Mouse (Mus musculus): ENCODE data around the gene Ctbs. TPM values are rescaled to one million over a fixed set of nuclear protein-coding genes. Genes with fewer than 3 reads are reported as not detected.

Ctbs gene
- total and polyA plus RNA-seq, 2 experiments from 2014 or later: 4.4 to 9.9 TPM

DNA sequence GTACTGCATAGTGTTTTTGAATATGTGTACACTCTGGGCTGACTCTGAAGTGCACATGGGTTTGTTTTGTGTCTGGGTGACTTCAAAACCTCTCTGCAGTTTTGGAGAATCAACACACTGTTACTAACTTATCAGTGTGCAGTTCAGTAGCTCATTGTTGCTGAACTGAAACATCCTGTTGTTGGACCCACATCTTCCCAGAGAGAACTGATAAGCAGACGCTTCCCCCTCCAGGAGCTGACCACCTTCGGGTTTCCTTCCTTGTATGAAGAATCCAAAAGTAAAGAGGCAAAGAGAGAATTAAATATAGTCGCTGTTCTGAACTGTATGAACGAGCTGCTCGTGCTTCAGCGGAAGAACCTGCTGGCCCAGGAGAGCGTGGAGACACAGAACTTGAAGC is 30.7 kb upstream of the Ctbs start:
- Histone ChIP-seq H3K4me3 (ENCODE audit: low read depth, low read length) (no peak overlapping the region), H3K4me2 (ENCODE audit: low read depth) (no peak overlapping the region), H3K27ac (ENCODE audit: low read depth, low read length) (no peak overlapping the region), H3K9ac (no peak overlapping the region), H3K4me1 (ENCODE audit: insufficient read depth) (no peaks in the 10 kb centered on the region), H3K9me3 (ENCODE audit: low read length) (no peaks in the 10 kb centered on the region), H3K36me3 (ENCODE audit: insufficient read depth) (peaks cover 41% of the 10 kb centered on the region), H3K27me3 (ENCODE audit: insufficient read depth, low read length) (no peaks in the 10 kb centered on the region)
- 88% methylated on average over 7 of the region's 7 CpGs for WGBS
- no peak for ATAC-seq
- TF ChIP-seq CTCF (IDR thresholded peaks at IDR 0.05; ENCODE audit: low read depth): no peak
- DNase-seq: no peak

DNA sequence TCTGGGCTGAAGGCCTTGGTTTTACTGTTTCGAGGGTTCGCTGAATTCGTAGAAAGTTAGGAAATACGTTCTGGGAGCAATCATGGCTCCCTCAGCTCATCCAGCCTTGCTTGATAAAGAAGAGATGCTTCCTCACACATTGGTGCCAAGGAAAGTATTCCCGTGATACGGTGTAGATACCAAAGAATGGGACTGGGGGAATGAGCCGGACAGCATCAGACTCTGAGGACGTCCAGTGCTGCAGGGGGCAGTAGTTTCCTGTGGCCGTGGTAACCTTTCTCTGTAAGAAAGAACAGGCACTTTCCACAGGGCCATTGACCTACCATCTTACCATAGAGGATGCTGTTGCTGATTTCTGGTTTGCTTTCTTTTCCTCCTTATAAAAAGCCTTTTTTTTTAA is 30.1 kb upstream of the Ctbs start:
- no peaks in the 10 kb centered on the region for H3K4me1 ChIP-seq (ENCODE audit: insufficient read depth)
- DNase-seq: no peak
- H3K9ac ChIP-seq: no peak overlapping the region
- H3K27ac ChIP-seq (ENCODE audit: low read depth, low read length): peak overlapping the region; percentile 9; the same call in 1 of the 2 replicates
- H3K4me2 ChIP-seq (ENCODE audit: low read depth): no peak overlapping the region
- no peak overlapping the region for H3K4me3 ChIP-seq (ENCODE audit: low read depth, low read length)
- no peak for ATAC-seq
- no peak for TF ChIP-seq CTCF (IDR thresholded peaks at IDR 0.05; ENCODE audit: low read depth)
- 82% methylated on average over 9 of the region's 9 CpGs for whole genome bisulfite sequencing
- no peaks in the 10 kb centered on the region for H3K27me3 ChIP-seq (ENCODE audit: insufficient read depth, low read length)
- H3K36me3 ChIP-seq (ENCODE audit: insufficient read depth): peaks cover 41% of the 10 kb centered on the region
- H3K9me3 ChIP-seq (ENCODE audit: low read length): no peaks in the 10 kb centered on the region

DNA sequence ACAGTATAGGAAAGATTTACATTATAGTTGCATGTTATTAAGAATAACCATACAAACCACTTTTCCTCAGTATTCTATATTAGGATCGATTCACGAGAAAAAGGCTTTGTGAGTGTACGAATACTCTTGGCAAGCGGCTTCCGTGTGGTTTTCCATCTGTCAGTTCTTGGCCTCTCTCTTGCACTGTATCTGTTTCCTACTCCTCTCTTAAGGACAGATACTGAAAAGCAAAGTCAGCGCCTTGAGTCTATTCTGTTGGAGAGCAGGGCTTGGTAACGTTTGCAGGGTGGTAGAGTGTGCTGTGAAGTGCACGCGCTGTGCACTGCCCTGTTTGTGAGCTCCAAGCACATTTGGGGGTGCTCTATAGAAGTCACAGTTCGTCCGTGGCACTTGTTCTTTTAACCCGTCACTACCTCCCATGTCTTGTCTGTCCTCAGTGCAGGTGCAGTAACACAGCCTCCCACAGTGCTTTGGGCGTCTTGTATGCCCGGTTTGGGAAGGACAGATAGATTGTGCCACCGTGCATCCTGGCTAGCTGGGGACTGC is 29.5 kb upstream of the Ctbs start:
- no peaks in the 10 kb centered on the region for H3K27me3 ChIP-seq (ENCODE audit: insufficient read depth, low read length)
- H3K4me3 ChIP-seq (ENCODE audit: low read depth, low read length): no peak overlapping the region
- H3K4me1 ChIP-seq (ENCODE audit: insufficient read depth): no peaks in the 10 kb centered on the region
- no peaks in the 10 kb centered on the region for H3K9me3 ChIP-seq (ENCODE audit: low read length)
- ATAC-seq: peak; percentile 72; the same call in 1 of the 2 replicates
- TF ChIP-seq CTCF (IDR thresholded peaks at IDR 0.05; ENCODE audit: low read depth): no peak
- no peak overlapping the region for H3K9ac ChIP-seq
- H3K27ac ChIP-seq (ENCODE audit: low read depth, low read length): no peak overlapping the region
- WGBS: 78% methylated on average over 15 of the region's 15 CpGs
- H3K36me3 ChIP-seq (ENCODE audit: insufficient read depth): peaks cover 41% of the 10 kb centered on the region
- no peak overlapping the region for H3K4me2 ChIP-seq (ENCODE audit: low read depth)
- DNase-seq: peak; percentile 52

DNA sequence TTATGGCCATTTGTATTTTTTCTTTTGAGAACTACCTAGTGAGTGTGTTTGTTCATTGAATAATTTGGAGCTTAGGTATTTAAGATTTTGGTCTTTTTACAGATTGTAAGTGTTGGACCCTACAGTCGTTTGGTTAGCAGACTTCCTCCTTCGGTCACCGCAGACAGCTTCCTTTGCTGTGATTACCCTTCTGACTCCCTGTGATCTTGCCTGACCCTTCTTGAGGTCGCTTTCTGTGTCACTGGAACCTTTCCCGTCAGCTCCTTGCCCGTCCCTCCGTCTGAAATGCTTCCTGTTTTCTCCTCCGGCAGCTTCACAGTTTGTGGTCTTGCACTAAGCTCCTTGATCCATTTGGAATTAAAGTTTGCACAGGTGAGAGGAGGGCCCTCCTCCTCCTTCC is 27.8 kb upstream of the Ctbs start:
- no peak for DNase-seq
- H3K36me3 ChIP-seq (ENCODE audit: insufficient read depth): peaks cover 52% of the 10 kb centered on the region
- H3K4me3 ChIP-seq (ENCODE audit: low read depth, low read length): no peak overlapping the region
- WGBS: 73% methylated on average over 8 of the region's 8 CpGs
- no peak for TF ChIP-seq CTCF (IDR thresholded peaks at IDR 0.05; ENCODE audit: low read depth)
- no peak for ATAC-seq
- H3K27me3 ChIP-seq (ENCODE audit: insufficient read depth, low read length): no peaks in the 10 kb centered on the region
- no peak overlapping the region for H3K4me2 ChIP-seq (ENCODE audit: low read depth)
- no peak overlapping the region for H3K9ac ChIP-seq
- H3K9me3 ChIP-seq (ENCODE audit: low read length): no peaks in the 10 kb centered on the region
- H3K4me1 ChIP-seq (ENCODE audit: insufficient read depth): no peaks in the 10 kb centered on the region
- no peak overlapping the region for H3K27ac ChIP-seq (ENCODE audit: low read depth, low read length)

DNA sequence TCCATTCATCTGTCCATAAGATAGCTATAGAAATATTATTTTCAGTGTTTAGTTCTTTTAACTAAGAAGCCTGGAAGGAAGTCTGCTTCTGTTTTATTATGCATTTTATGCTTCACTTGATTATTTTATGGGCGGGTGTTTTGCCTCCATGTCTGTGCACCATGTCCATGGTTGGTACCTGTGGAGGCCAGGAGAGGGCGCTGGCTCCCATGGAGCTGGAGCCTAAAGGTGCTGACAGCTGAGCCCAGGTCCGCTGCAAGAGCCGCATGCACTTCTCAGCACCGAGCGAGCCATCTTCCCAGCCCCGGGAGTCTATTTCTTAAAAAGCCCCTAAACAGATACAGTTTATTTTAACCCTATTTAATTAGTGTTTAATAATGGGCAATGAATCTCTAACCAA is 25.9 kb upstream of the Ctbs start:
- WGBS: 80% methylated on average over 7 of the region's 7 CpGs

GRCm38 (mm10) chr3:146424306-146424900 is 25.2 kb upstream of the Ctbs start:
- 43% methylated on average over 7 of the region's 7 CpGs for WGBS
- ATAC-seq (0 out of 2 replicates have a peak, but pooled peaks have one; percentile 10), DNase-seq (no peak)
- Histone ChIP-seq H3K36me3 (ENCODE audit: insufficient read depth) (peaks cover 59% of the 10 kb centered on the region), H3K9me3 (ENCODE audit: low read length) (no peaks in the 10 kb centered on the region), H3K4me3 (ENCODE audit: low read depth, low read length) (no peak overlapping the region), H3K27ac (ENCODE audit: low read depth, low read length) (no peak overlapping the region), H3K4me1 (ENCODE audit: insufficient read depth) (no peaks in the 10 kb centered on the region), H3K9ac (no peak overlapping the region), H3K4me2 (ENCODE audit: low read depth) (no peak overlapping the region), H3K27me3 (ENCODE audit: insufficient read depth, low read length) (no peaks in the 10 kb centered on the region)
- TF ChIP-seq CTCF (IDR thresholded peaks at IDR 0.05; ENCODE audit: low read depth): no peak

More for the DNA sequence above, 25.9 kb upstream of the Ctbs start:
- Histone ChIP-seq H3K9me3 (ENCODE audit: low read length) (no peaks in the 10 kb centered on the region), H3K36me3 (ENCODE audit: insufficient read depth) (peaks cover 62% of the 10 kb centered on the region), H3K4me2 (ENCODE audit: low read depth) (no peak overlapping the region), H3K27me3 (ENCODE audit: insufficient read depth, low read length) (no peaks in the 10 kb centered on the region), H3K4me1 (ENCODE audit: insufficient read depth) (no peaks in the 10 kb centered on the region), H3K4me3 (ENCODE audit: low read depth, low read length) (no peak overlapping the region), H3K27ac (ENCODE audit: low read depth, low read length) (no peak overlapping the region), H3K9ac (no peak overlapping the region)
- DNase-seq (no peak), ATAC-seq (no peak)
- peak; percentile 31; the same call in 1 of the 2 replicates for TF ChIP-seq CTCF (IDR thresholded peaks at IDR 0.05; ENCODE audit: low read depth)

- TF ChIP-seq CTCF (IDR thresholded peaks at IDR 0.05; ENCODE audit: low read depth): no peak
- WGBS: 59% methylated on average over 7 of the region's 7 CpGs
- Histone ChIP-seq H3K9ac (no peak overlapping the region), H3K9me3 (ENCODE audit: low read length) (no peaks in the 10 kb centered on the region), H3K4me2 (ENCODE audit: low read depth) (no peak overlapping the region), H3K4me1 (ENCODE audit: insufficient read depth) (no peaks in the 10 kb centered on the region), H3K36me3 (ENCODE audit: insufficient read depth) (peaks cover 53% of the 10 kb centered on the region), H3K27ac (ENCODE audit: low read depth, low read length) (no peak overlapping the region), H3K4me3 (ENCODE audit: low read depth, low read length) (no peak overlapping the region), H3K27me3 (ENCODE audit: insufficient read depth, low read length) (no peaks in the 10 kb centered on the region)
- no peak for DNase-seq
- ATAC-seq: peak; percentile 12; the same call in 1 of the 2 replicates
These were observed 23.7 kb upstream of the Ctbs start for GRCm38 (mm10) chr3:146425902-146426301.
